Mouse (Mus musculus): ENCODE results near the gene Mrpl57. TPM values are rescaled to one million over a fixed set of nuclear protein-coding genes. Genes with fewer than 3 reads are reported as not detected.
A peak's percentile ranks its signal among the peaks of the same experiment; 100 is the strongest.
"Not testable (repeated sequence)": the region's sequence is repeated elsewhere in the genome, so short reads cannot be mapped to it uniquely, and the experiment has no call there.

The Mrpl57 gene
- polyA plus RNA-seq, 1 experiment from 2014 or later = 220 TPM

- Histone ChIP-seq H3K4me2 (replicated peaks; ENCODE audit: low read depth) (peak overlapping the region; percentile 68), H3K36me3 (ENCODE audit: control insufficient read depth, insufficient read depth) (0 out of 2 replicates have a peak, but pooled peaks cover 3% of the 10 kb centered on the region), H3K9ac (ENCODE audit: low read depth, low read length) (peak overlapping the region; percentile 70; the same call in 1 of the 2 replicates), H3K27me3 (replicated peaks; ENCODE audit: control insufficient read depth, insufficient read depth, low read length) (no peaks in the 10 kb centered on the region), H3K4me3 (ENCODE audit: low read depth, low read length) (peak overlapping the region; percentile 68), H3K27ac (ENCODE audit: low read depth, low read length) (0 out of 2 replicates have a peak overlapping the region, but pooled peaks have one; percentile 88), H3K4me1 (replicated peaks; ENCODE audit: control insufficient read depth, insufficient read depth, low read length) (no peaks in the 10 kb centered on the region; the same call in 1 of the 2 replicates), H3K9me3 (ENCODE audit: control insufficient read depth) (no peaks in the 10 kb centered on the region)
- 43% methylated on average over 1 of the region's 1 CpGs for WGBS
- no peak for ATAC-seq
- TF ChIP-seq CTCF (IDR thresholded peaks at IDR 0.05; ENCODE audit: low read depth) = peak; percentile 30
Measured at GRCm38 (mm10) chr14:57827284-57827683, 1.2 kb downstream of the Mrpl57 start.

DNA sequence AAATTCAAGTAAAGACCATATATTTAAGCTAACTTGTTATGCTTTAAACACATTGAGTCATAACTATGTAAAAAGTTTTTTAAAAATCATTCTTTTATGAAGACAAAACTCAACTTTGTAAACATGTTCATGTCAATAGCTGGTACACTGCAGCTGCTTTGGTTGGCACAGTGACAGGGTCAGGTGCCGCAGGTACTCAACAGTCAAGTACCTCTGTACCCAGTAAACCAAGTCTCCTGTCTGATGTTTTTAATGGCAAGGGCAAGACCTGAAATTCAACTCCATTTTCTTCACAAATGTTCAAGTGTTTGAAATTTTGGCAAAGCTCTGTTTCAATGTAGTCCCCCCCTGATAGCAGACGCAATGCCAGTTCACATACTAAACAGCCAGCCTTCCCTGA lies 7.5 kb downstream of the Mrpl57 start:
- H3K27ac ChIP-seq (ENCODE audit: low read depth, low read length) = no peak overlapping the region
- H3K9ac ChIP-seq (ENCODE audit: low read depth, low read length) = no peak overlapping the region
- H3K9me3 ChIP-seq (ENCODE audit: control insufficient read depth) = no peaks in the 10 kb centered on the region
- TF ChIP-seq CTCF (IDR thresholded peaks at IDR 0.05; ENCODE audit: low read depth) = no peak
- no peak overlapping the region for H3K4me2 ChIP-seq (replicated peaks; ENCODE audit: low read depth)
- no peaks in the 10 kb centered on the region for H3K4me1 ChIP-seq (replicated peaks; ENCODE audit: control insufficient read depth, insufficient read depth, low read length)
- H3K4me3 ChIP-seq (ENCODE audit: low read depth, low read length) = no peak overlapping the region
- H3K36me3 ChIP-seq (ENCODE audit: control insufficient read depth, insufficient read depth) = peaks cover 25% of the 10 kb centered on the region
- no peaks in the 10 kb centered on the region for H3K27me3 ChIP-seq (replicated peaks; ENCODE audit: control insufficient read depth, insufficient read depth, low read length)
- no peak for ATAC-seq
- WGBS = 93% methylated on average over 2 of the region's 2 CpGs

GRCm38 (mm10) chr14:57835157-57835556 lies 9.1 kb downstream of the Mrpl57 start:
- H3K4me1 ChIP-seq (replicated peaks; ENCODE audit: control insufficient read depth, insufficient read depth, low read length) = no peaks in the 10 kb centered on the region
- no peak overlapping the region for H3K9ac ChIP-seq (ENCODE audit: low read depth, low read length)
- no peak for TF ChIP-seq CTCF (IDR thresholded peaks at IDR 0.05; ENCODE audit: low read depth)
- no peak overlapping the region for H3K4me2 ChIP-seq (replicated peaks; ENCODE audit: low read depth)
- H3K27me3 ChIP-seq (replicated peaks; ENCODE audit: control insufficient read depth, insufficient read depth, low read length) = no peaks in the 10 kb centered on the region
- H3K36me3 ChIP-seq (ENCODE audit: control insufficient read depth, insufficient read depth) = peaks cover 31% of the 10 kb centered on the region
- no peak for ATAC-seq
- H3K27ac ChIP-seq (ENCODE audit: low read depth, low read length) = no peak overlapping the region
- H3K4me3 ChIP-seq (ENCODE audit: low read depth, low read length) = no peak overlapping the region
- WGBS = 89% methylated on average over 10 of the region's 10 CpGs
- no peaks in the 10 kb centered on the region for H3K9me3 ChIP-seq (ENCODE audit: control insufficient read depth)

DNA sequence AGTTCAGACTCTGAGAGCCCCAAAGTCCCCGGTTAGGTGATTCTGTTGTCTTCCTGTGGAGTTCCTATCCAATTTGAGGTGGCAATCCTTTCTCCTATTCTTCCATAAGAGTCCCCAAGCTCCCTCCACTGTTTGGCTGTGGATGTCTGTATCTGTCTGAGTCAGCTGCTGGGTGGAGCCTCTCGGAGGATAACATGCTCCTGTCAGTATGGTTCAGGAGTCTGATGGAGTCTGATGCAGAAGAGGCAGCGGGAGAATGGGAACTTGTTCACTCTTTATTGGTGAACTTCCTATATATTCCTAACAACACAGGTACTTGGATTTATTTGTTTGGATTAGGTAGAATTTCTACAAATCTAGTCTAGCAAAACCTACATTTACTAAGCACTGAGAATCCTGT lies 18.5 kb downstream of the Mrpl57 start:
- no peak for ATAC-seq
- peaks cover 34% of the 10 kb centered on the region for H3K36me3 ChIP-seq (ENCODE audit: control insufficient read depth, insufficient read depth)
- no peak overlapping the region for H3K4me3 ChIP-seq (ENCODE audit: low read depth, low read length)
- no peak overlapping the region for H3K9ac ChIP-seq (ENCODE audit: low read depth, low read length)
- no peak overlapping the region for H3K4me2 ChIP-seq (replicated peaks; ENCODE audit: low read depth)
- H3K27ac ChIP-seq (ENCODE audit: low read depth, low read length) = no peak overlapping the region
- WGBS = 88% methylated on average over 3 of the region's 3 CpGs
- TF ChIP-seq CTCF (IDR thresholded peaks at IDR 0.05; ENCODE audit: low read depth) = no peak
- H3K27me3 ChIP-seq (replicated peaks; ENCODE audit: control insufficient read depth, insufficient read depth, low read length) = no peaks in the 10 kb centered on the region
- H3K9me3 ChIP-seq (ENCODE audit: control insufficient read depth) = no peaks in the 10 kb centered on the region
- no peaks in the 10 kb centered on the region for H3K4me1 ChIP-seq (replicated peaks; ENCODE audit: control insufficient read depth, insufficient read depth, low read length)

DNA sequence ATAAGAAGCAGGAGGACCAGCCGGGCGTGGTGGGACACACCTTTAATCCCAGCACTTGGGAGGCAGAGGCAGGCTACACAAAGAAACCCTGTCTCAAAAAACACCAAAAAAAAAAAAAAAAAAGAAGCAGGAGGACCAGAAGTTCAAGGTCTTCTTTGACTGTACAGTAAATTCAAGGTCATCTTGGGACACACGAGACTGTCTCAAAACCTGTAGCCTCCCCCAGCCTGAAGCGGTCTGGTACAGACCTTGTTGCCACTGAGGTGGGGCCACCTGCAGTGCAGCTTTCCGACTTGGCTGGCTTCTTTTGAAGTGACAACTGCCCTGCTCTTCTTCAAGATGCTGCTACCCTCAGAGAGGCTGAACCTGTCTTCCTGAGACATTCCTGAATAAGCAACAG lies 22.0 kb downstream of the Mrpl57 start:
- not testable (repeated sequence) for H3K27me3 ChIP-seq (replicated peaks; ENCODE audit: control insufficient read depth, insufficient read depth, low read length); ATAC-seq; H3K4me2 ChIP-seq (replicated peaks; ENCODE audit: low read depth); H3K4me1 ChIP-seq (replicated peaks; ENCODE audit: control insufficient read depth, insufficient read depth, low read length); H3K9me3 ChIP-seq (ENCODE audit: control insufficient read depth); H3K4me3 ChIP-seq (ENCODE audit: low read depth, low read length); H3K27ac ChIP-seq (ENCODE audit: low read depth, low read length); H3K9ac ChIP-seq (ENCODE audit: low read depth, low read length)
- 76% methylated on average over 5 of the region's 5 CpGs for WGBS
- H3K36me3 ChIP-seq (ENCODE audit: control insufficient read depth, insufficient read depth) = peaks cover 26% of the 10 kb centered on the region

GRCm38 (mm10) chr14:57848646-57849045 lies 22.6 kb downstream of the Mrpl57 start:
- ATAC-seq = no peak
- Histone ChIP-seq H3K4me3 (ENCODE audit: low read depth, low read length) (no peak overlapping the region), H3K4me2 (replicated peaks; ENCODE audit: low read depth) (no peak overlapping the region), H3K36me3 (ENCODE audit: control insufficient read depth, insufficient read depth) (peaks cover 28% of the 10 kb centered on the region), H3K4me1 (replicated peaks; ENCODE audit: control insufficient read depth, insufficient read depth, low read length) (no peaks in the 10 kb centered on the region), H3K27ac (ENCODE audit: low read depth, low read length) (no peak overlapping the region), H3K9me3 (ENCODE audit: control insufficient read depth) (no peaks in the 10 kb centered on the region), H3K27me3 (replicated peaks; ENCODE audit: control insufficient read depth, insufficient read depth, low read length) (no peaks in the 10 kb centered on the region), H3K9ac (ENCODE audit: low read depth, low read length) (no peak overlapping the region)
- 98% methylated on average over 2 of the region's 2 CpGs for WGBS
- TF ChIP-seq CTCF (IDR thresholded peaks at IDR 0.05; ENCODE audit: low read depth) = no peak

GRCm38 (mm10) chr14:57850330-57850729 lies 24.3 kb downstream of the Mrpl57 start:
- Histone ChIP-seq H3K4me2 (replicated peaks; ENCODE audit: low read depth) (no peak overlapping the region), H3K27me3 (replicated peaks; ENCODE audit: control insufficient read depth, insufficient read depth, low read length) (no peaks in the 10 kb centered on the region), H3K9me3 (ENCODE audit: control insufficient read depth) (no peaks in the 10 kb centered on the region), H3K27ac (ENCODE audit: low read depth, low read length) (no peak overlapping the region), H3K4me3 (ENCODE audit: low read depth, low read length) (no peak overlapping the region), H3K9ac (ENCODE audit: low read depth, low read length) (no peak overlapping the region), H3K36me3 (ENCODE audit: control insufficient read depth, insufficient read depth) (peaks cover 17% of the 10 kb centered on the region), H3K4me1 (replicated peaks; ENCODE audit: control insufficient read depth, insufficient read depth, low read length) (no peaks in the 10 kb centered on the region)
- no peak for TF ChIP-seq CTCF (IDR thresholded peaks at IDR 0.05; ENCODE audit: low read depth)
- 81% methylated on average over 3 of the region's 3 CpGs for WGBS
- ATAC-seq = no peak

All from intestine, postnatal 0 days (tissue).